Mouse (Mus musculus) fibroblast of lung, adult 2 months (primary cell): ENCODE results near the gene Mettl6.

Experiments used
- DNase-seq: peaks from one replicate; pipeline ENCODE4 v3.0.0-alpha.2; 2011; ENCODE audit warnings: low read depth

Mettl6 gene

GRCm38 (mm10) chr14:31494975-31495455, at the start of gene Mettl6:
TSS of gene Mettl6 (minus strand) at chr14:31495040.
- DNase-seq, result peak; percentile 72

- DNase-seq, result no peak
These were observed 49.1 kb upstream of the Mettl6 start for GRCm38 (mm10) chr14:31543885-31544442.

GRCm38 (mm10) chr14:31537298-31537697, 42.5 kb upstream of the Mettl6 start:
- DNase-seq, result no peak

GRCm38 (mm10) chr14:31532656-31533055, 37.8 kb upstream of the Mettl6 start:
- DNase-seq, result no peak

GRCm38 (mm10) chr14:31531506-31532148, 36.8 kb upstream of the Mettl6 start:
- DNase-seq, result no peak

- no peak for DNase-seq
These were observed 36.0 kb upstream of the Mettl6 start for GRCm38 (mm10) chr14:31530847-31531246.

- DNase-seq, result no peak
These were observed 30.4 kb upstream of the Mettl6 start for GRCm38 (mm10) chr14:31525040-31525810.

GRCm38 (mm10) chr14:31521318-31521717, 26.5 kb upstream of the Mettl6 start:
- no peak for DNase-seq

- DNase-seq, result no peak
These were observed 24.3 kb upstream of the Mettl6 start for GRCm38 (mm10) chr14:31519165-31519564.

- no peak for DNase-seq
These were observed 21.1 kb upstream of the Mettl6 start for GRCm38 (mm10) chr14:31515895-31516294.

GRCm38 (mm10) chr14:31510322-31510721, 15.5 kb upstream of the Mettl6 start:
- DNase-seq, result no peak

- no peak for DNase-seq
These were observed 15.1 kb upstream of the Mettl6 start for GRCm38 (mm10) chr14:31509911-31510310.

GRCm38 (mm10) chr14:31506456-31506855, 11.6 kb upstream of the Mettl6 start:
- no peak for DNase-seq

- no peak for DNase-seq
These were observed 8.6 kb upstream of the Mettl6 start for GRCm38 (mm10) chr14:31503406-31503805.

GRCm38 (mm10) chr14:31499526-31499925, 4.7 kb upstream of the Mettl6 start:
- no peak for DNase-seq

- DNase-seq, result no peak
These were observed 1.4 kb upstream of the Mettl6 start for GRCm38 (mm10) chr14:31496241-31496646.

- DNase-seq, result no peak
These were observed 698 bp upstream of the Mettl6 start for GRCm38 (mm10) chr14:31495538-31495937.

GRCm38 (mm10) chr14:31494349-31494974, 378 bp downstream of the Mettl6 start, which contains the start of gene Eaf1:
TSS of gene Eaf1 (plus strand) at chr14:31494399.
- no peak for DNase-seq

- DNase-seq, result no peak
These were observed 939 bp downstream of the Mettl6 start for GRCm38 (mm10) chr14:31493901-31494300.

GRCm38 (mm10) chr14:31488055-31488454, 6.8 kb downstream of the Mettl6 start:
- no peak for DNase-seq

- DNase-seq, result no peak
These were observed 8.4 kb downstream of the Mettl6 start for GRCm38 (mm10) chr14:31486465-31486864.

- DNase-seq, result no peak
These were observed 12.4 kb downstream of the Mettl6 start for GRCm38 (mm10) chr14:31482417-31482816.
